Mouse (Mus musculus): ENCODE measurements around the gene Tns1.

Gene Tns1

GRCm38 (mm10) chr1:74121821-74122576 lies 2.2 kb downstream of the Tns1 start:
- peak; percentile 66 to 74 for DNase-seq (ENCODE audit: low spot score in 2 of 2)

DNA sequence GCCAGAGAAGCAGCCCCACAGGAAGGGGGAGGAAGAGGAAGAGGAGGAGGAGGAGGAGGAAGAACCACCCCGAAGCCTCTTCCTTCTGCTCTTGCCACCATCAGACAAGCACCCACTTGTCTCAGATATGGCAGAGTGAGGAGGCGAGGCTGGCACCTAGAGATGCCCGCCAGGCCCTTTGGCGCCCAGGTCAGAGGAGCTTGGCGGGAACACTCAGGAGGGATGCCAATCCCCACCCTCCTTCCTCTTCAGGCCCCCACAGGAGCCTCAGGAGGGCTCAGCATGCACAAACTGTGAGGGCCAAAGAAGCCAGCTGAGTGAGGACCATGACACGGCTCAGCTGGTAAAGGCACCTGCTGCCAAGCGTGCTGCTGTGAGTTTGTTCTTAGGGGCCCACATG lies 3.1 kb downstream of the Tns1 start:
- no peak for DNase-seq (ENCODE audit: low spot score in 2 of 2)

GRCm38 (mm10) chr1:74119115-74119514 lies 5.1 kb downstream of the Tns1 start:
- DNase-seq (ENCODE audit: low spot score in 2 of 2) = no peak

GRCm38 (mm10) chr1:74117876-74118275 lies 6.4 kb downstream of the Tns1 start:
- no peak for DNase-seq (ENCODE audit: low spot score in 2 of 2)

DNA sequence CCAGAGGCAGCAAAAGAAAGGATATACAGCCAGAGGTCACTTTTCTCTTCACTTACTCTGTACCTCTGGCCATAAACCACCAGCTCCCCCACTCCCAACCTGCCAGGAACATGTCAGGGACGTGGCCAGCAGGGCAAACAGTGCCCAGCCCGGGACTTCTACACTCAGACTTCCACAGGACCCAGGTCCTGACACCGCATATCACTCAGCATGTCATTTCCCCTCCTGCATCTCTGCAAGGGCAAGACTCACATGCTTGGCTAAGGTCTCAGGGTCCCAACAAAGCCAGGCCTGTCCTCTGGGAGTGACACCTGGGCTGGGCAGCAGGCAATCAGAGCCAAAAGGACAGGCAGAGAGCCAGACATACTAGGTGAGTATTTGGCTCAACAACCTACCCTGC lies 11.2 kb downstream of the Tns1 start:
- no peak for DNase-seq (ENCODE audit: low spot score in 2 of 2)

DNA sequence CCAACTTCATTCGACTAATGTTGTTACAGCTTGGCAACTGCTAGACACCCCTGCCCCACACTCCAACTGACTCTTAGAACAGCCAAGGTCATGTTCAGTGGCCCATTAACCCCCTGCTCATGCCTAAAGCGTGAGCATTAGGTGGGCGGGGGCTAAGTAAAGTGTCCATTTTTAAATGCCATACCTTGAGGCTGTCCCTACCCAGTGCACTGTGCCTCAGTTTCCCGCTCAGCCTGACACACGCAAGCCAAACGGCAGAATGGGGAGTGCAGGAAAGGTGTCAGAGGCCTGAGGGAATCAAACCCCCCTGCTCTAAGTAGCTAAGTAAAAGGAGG lies 12.6 kb downstream of the Tns1 start:
- DNase-seq (ENCODE audit: low spot score in 2 of 2) = no peak

DNA sequence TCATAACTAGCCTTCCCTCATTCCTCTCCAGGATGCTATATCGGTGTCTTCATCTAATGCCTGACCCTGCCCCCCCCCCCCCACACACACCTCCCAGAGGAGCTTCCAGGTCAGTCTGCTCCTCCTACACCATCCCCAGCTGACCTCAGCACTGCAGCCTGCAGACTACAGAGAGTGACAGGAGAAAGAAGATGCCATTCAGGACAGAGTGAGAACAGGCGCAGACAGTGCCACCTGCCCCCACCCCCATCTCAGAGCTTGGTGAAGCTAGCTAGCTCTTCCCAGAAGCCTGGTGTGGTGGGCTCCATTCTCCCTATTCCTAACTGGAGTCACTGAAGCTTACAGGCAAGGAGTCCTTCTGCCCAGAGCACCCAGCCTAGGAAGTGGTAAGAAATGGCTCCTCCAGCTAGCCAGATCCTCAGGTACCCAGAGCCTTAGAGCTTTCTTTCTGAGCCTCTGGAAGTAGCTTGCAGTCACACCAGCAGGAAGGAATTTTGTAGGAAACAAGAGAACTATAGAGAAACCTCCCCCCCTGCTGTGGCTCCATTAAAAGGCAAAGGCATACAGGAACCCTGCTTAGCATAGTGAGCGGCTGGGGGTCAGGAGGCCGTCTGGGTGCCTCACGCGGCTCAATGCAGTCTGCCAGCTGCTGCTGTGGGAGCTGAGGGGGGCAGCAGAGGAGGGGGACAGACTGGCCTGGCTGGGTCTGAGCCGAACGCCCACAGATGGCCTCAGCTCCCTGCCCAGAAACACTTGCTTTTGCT lies 13.1 kb downstream of the Tns1 start:
- DNase-seq (ENCODE audit: low spot score in 2 of 2) = no peak

GRCm38 (mm10) chr1:74109670-74110069 lies 14.6 kb downstream of the Tns1 start:
- DNase-seq (ENCODE audit: low spot score in 2 of 2) = no peak

DNA sequence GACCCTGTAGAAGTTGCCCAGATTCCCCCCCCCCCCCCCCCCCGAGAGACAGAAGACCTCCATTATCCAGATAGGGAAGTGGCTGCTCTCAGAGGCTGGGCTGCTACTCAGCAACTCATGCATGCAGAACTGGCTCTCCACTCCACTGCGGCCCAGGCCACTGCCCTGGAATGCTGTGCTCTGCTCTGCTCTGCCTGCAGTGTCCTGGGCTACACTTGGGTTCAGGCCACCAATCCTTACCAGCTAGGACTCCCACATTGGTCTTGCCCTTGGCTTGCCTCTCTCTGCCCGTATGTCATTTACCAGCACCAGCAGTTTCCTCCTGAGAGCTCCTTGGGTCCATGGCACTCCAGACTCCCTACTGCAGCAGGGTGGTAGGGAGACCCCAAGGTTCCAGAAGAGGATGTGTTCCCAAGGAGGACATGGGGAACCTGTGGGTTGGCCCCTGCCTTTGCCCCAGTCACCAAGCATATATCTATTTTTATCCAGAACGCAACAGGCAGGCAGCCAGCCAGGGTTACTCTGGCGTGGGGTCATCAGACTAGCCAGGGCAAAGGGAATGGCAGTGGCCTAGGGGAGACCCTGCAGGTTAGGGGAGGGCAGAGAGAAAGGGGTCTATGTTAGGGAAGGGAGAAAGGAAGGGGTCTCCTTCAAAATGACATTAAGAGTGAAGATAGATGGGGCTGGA lies 16.2 kb downstream of the Tns1 start:
- no peak for DNase-seq (ENCODE audit: low spot score in 2 of 2)

GRCm38 (mm10) chr1:74106214-74106613 lies 18.0 kb downstream of the Tns1 start:
- no peak for DNase-seq (ENCODE audit: low spot score in 2 of 2)

DNA sequence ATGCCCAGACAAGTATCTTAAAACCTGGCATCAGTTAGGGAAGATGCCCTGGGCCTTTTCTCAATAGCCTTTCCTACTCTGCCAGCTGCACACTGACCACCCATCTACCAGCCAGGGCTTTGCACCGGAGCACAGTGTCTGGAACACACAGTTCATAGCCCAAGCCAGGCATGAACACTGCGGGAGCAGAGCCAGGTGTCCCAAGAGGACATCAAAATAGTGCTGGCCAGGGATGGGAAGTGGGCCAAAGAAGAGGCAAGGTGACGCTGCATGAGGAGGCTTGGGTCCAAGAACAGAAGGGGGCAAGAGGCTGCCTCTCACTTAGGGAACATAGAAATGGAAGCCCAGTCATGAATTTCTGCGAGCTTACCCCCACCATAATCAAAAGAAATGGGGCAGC lies 18.6 kb downstream of the Tns1 start:
- DNase-seq (ENCODE audit: low spot score in 2 of 2) = no peak

DNA sequence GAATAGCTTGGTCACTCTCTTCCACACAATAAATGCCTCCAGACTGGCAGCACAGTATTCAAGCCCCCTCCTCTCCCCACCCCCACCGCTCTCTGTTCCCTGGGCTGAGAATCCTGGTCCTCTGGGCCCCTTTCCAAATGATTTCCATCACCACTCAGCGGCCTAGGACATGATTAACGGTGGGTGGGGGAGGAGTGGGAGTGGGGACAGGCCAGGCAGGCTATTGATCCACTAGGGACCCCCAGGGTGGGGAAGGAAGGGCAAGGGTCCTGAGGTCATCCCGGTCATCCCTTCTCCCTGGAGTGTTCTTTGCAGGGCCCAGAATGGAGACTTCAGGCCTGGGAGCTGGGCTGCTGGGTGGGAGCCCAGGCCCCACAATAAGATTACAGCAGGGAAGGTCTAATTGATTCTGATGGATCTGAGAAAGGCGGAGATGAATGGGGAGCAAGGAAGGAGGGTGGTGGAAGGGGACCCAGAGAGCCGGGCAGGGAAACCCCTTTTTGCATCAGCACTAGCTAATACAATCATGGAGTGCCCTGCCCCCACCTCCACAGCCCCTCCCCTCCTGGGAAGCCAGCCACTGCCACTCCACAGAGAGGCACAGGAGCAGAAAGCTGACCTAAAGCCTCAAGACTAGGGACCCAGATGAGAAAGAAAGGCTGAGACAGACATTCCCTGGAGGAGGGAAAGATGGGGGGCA lies 20.4 kb downstream of the Tns1 start:
- no peak for DNase-seq (ENCODE audit: low spot score in 2 of 2)

DNA sequence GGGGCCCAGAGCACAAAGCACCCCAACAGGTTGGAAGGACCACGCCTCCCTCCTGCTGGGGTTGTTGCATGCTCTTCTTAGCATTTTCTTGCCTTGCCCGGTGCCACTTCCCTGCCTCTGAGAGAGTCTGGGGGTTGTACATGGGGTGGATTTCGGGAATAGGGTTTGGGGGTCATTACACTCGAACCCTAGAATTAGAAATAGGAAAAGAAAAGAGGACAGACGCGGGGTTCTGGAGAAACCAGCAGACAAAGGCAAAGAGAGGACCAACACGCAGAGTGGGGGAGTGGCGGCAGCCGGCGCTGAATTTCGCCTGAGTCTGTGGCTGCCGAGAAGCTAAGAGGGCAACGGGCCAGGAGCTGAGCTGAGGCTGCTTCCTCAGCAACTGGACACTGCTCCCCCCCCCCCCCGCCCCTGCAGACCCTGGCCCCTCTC lies 25.2 kb downstream of the Tns1 start:
- peak; percentile 50 to 72 for DNase-seq (ENCODE audit: low spot score in 2 of 2)

DNA sequence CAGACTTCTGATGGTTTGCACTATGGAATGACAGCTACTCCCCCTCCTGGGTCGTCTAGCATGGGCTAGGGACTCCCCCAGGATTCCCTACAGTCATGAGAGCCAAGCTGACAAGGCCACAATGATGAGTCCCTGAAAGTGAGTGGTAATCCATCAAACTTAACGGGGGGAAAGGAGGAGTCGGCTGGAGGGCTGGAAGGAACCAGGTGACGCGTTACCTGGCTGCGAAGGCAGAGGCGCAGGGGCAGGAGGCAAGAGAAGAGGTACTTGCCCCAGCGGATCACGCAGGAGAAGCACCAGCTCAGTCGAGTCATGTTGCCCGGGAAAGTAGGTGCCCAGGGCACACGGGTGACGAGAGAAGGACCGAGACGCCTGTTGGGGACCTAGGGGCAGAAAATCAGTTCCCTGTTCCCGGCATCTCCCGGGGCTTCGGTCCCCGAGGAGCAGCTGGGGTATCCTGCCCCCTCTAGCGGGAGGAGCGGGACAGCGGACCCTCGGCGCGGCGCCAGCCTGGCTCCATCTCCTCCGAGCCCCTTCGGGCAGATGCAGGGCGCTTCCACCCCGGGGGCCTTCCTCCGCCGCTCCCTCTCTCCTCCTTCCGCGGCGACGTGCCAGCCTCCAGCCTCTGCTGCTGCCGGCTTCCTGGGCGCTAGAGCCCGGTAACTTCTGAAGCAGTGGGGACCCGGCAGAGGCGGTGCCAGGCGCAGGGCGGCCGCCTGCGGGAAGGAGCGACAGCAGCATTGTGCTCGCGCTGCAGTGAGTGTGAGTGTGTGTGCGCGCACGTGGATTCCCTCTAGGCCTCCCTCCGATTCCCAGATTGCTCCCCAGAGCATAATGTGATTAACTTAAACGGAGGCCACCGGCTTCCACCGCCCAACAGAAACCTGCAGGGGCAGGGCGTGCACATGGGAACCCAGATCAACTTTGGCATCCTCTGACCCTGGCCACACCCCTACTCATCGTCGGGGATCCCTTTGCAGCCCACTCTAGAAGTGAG lies 25.9 kb downstream of the Tns1 start:
- DNase-seq (ENCODE audit: low spot score in 2 of 2) = peak; percentile 59 to 67

GRCm38 (mm10) chr1:74095728-74096127 lies 28.5 kb downstream of the Tns1 start:
- DNase-seq (ENCODE audit: low spot score in 2 of 2) = no peak

- no peak for DNase-seq (ENCODE audit: low spot score in 2 of 2)
Observed at GRCm38 (mm10) chr1:74095296-74095695, 29.0 kb downstream of the Tns1 start.

- DNase-seq (ENCODE audit: low spot score in 2 of 2) = no peak
Observed at GRCm38 (mm10) chr1:74094497-74095270, 29.6 kb downstream of the Tns1 start.

DNA sequence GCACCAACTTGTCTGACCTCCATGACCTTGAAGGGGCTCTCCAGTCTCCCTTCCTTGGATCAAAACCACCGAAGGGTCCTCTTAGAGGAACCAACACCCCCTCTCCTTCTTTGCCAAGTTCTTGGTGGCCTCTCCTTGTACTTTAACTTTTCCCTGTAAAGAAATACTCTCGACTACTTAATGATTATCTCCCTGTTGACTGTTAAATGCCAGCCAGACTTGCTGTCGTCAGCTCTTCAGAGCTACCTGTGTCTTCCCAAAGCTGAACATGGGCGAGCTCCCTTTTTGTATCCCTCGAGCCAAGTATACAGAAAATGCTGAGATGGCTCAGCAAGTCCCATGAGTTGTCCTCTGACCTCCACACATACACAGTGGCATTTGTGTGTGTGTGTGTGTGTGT lies 30.8 kb downstream of the Tns1 start:
- DNase-seq (ENCODE audit: low spot score in 2 of 2) = no peak

DNA sequence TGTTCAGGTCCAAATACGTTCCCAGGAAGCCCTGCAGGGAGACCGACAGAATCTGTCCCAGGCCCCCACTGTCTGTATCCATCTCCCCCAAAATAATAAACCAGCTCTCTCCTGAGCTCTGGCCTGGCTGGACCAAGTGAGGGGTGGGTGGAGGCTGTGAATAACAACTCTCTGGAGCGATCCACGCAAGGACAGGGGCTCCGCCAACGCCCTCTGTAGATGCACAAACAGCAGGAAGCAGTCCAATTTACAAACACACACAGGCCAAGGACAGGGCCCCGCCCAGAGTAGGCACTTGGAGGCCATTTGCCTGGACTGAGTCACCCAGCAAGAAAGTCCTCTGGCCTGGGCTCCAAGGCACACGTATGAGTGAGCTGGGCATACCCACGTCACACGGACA lies 32.0 kb downstream of the Tns1 start:
- DNase-seq (ENCODE audit: low spot score in 2 of 2) = peak in 1 of 2 experiments; percentile 70

DNA sequence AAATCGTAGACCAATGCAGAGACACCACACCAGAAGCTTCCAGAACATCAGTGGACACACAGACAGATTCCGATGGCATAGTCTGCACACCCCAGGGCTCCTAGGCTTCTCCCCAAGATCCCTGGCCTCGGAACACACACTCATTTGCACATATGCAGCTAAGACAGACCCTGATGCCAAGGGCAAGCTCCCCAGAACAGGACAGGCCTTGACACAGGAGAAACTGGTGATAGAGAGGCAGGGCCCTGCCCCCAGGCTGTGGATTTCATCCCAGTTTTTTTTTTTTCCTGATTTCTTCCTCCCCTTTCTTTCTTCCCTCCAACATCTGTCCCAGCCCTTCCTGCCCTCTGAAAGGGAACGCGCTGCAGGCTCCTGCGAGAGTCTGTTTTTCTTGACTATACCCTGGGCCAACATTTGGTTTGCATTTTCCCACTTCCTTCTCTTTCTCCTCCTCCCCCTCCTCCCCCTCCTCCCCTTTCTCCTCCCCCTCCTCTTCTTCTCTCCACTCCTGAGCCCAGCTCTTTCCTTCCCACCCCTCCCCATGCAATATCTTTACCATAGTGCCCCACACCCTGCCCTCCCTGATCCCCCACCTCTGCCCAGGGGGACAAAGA lies 32.5 kb downstream of the Tns1 start:
- DNase-seq (ENCODE audit: low spot score in 2 of 2) = no peak
